Mouse (Mus musculus): ENCODE data around the gene 4930544G11Rik. TPM values are rescaled to one million over a fixed set of nuclear protein-coding genes. Genes with fewer than 3 reads are reported as not detected.

The 4930544G11Rik gene
- polyA plus RNA-seq, 1 experiment from 2014 or later: not detected

DNA sequence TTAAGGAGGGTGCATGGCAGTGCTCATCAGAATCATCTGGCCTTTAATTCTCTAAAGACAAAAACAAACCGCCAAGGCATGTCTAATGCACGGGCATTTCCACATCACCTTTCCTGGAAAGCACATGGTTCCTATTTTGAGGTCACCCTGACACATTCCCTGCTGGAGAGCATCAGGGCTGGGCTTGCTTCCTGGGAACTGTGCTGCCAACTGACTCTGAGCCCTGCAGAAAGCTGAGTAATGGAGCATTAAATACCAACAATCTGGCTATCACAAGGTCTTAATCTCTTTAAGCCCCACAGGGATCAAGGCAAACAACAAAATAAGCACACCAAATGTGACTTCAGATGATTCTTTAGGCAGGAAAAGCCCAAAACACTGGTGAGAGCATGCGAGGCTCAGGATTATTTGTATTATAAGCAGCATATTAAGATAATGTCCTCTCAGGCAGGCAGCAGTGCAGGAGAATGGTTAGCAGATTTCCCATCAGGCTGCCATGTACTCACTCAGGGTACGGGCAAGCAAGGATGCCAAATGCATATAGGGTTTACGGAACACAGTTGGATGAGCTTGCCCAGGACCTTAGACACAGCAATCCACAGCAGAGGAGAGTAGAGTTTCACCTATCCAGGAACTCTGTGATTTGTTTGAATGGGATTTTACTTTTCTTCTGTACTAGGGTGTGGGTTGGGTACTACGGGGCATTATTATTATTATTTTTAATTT lies 17.1 kb downstream of the 4930544G11Rik start:
- ATAC-seq (replicated peaks): no peak
- WGBS: 61% methylated on average over 6 of the region's 6 CpGs
- H3K27ac ChIP-seq (replicated peaks): no peak overlapping the region

GRCm38 (mm10) chr6:65970410-65970809 lies 18.0 kb downstream of the 4930544G11Rik start:
- H3K9me3 ChIP-seq: no peaks in the 10 kb centered on the region
- H3K27me3 ChIP-seq: no peaks in the 10 kb centered on the region
- no peak overlapping the region for H3K9ac ChIP-seq (replicated peaks)
- no peak overlapping the region for H3K4me3 ChIP-seq
- WGBS: 85% methylated on average over 9 of the region's 9 CpGs
- no peak overlapping the region for H3K27ac ChIP-seq (replicated peaks)
- no peaks in the 10 kb centered on the region for H3K36me3 ChIP-seq
- ATAC-seq (replicated peaks): no peak; the same call in 1 of the 2 replicates
- no peak overlapping the region for H3K4me2 ChIP-seq (replicated peaks)
- no peaks in the 10 kb centered on the region for H3K4me1 ChIP-seq

More for the DNA sequence above, 17.1 kb downstream of the 4930544G11Rik start:
- no peaks in the 10 kb centered on the region for H3K9me3 ChIP-seq
- H3K4me2 ChIP-seq (replicated peaks): no peak overlapping the region
- no peaks in the 10 kb centered on the region for H3K4me1 ChIP-seq
- H3K36me3 ChIP-seq: no peaks in the 10 kb centered on the region
- H3K9ac ChIP-seq (replicated peaks): no peak overlapping the region
- H3K4me3 ChIP-seq: no peak overlapping the region
- no peaks in the 10 kb centered on the region for H3K27me3 ChIP-seq

DNA sequence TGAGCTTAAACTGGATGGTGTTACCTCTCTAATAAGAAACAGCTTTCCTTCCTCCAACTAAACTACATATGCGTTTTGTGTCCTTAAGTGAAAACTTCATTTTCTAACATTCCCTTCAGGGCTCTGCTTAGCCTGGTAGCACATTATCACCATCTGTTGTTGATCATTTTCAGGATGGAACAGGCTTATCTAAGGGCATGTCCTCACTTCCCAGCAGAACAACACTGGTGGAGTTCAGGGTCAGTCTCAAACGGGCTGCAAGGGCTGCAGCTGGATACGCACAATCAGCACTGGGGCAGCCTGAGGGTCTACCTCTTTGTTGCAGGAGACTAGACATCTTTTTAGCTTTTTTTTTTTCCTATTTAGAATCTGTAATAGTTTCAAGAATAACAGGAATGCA lies 39.7 kb downstream of the 4930544G11Rik start:
- no peaks in the 10 kb centered on the region for H3K4me1 ChIP-seq
- no peaks in the 10 kb centered on the region for H3K27me3 ChIP-seq
- no peak overlapping the region for H3K9ac ChIP-seq (replicated peaks)
- no peak overlapping the region for H3K4me3 ChIP-seq
- H3K27ac ChIP-seq (replicated peaks): no peak overlapping the region
- no peaks in the 10 kb centered on the region for H3K9me3 ChIP-seq
- no peak overlapping the region for H3K4me2 ChIP-seq (replicated peaks)
- WGBS: 88% methylated on average over 3 of the region's 3 CpGs
- no peaks in the 10 kb centered on the region for H3K36me3 ChIP-seq
- no peak for ATAC-seq (replicated peaks)

DNA sequence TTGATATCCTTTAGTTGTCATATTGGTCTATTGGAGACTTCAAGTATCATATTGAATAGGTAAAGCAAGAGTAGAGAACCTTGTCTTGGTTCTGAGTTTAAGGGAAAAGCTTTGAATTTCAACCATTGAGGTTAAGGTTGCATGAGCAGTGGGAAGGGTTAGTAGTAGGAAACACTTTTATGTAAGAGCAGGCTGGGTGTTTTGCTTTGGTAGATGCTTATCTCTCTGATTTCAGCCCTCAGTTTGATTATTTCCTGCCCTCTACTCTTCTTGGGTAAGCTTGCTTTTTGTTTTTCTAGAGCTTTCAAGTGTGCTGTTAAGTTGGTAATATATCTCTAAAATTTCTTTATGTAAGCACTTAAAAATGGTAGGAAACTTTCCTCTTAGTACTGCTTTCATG lies 45.9 kb downstream of the 4930544G11Rik start:
- H3K27ac ChIP-seq (replicated peaks): no peak overlapping the region
- H3K9me3 ChIP-seq: no peaks in the 10 kb centered on the region
- H3K36me3 ChIP-seq: no peaks in the 10 kb centered on the region
- H3K4me1 ChIP-seq: no peaks in the 10 kb centered on the region
- H3K27me3 ChIP-seq: no peaks in the 10 kb centered on the region
- no peak overlapping the region for H3K4me2 ChIP-seq (replicated peaks)
- no peak for ATAC-seq (replicated peaks)
- no peak overlapping the region for H3K4me3 ChIP-seq
- H3K9ac ChIP-seq (replicated peaks): no peak overlapping the region

Other genes starting within 250 kb of the 4930544G11Rik start
- 5.3 and 6.3 TPM in 2 replicates for gene Prdm5, start 173.6 kb upstream of the 4930544G11Rik start, polyA plus RNA-seq (2015; fragmentation: Nextera tagmentation; extraction: Ambion mirVana)

Data from forebrain, embryonic 15.5 days (tissue).